Mouse (Mus musculus) adrenal gland, postnatal 10 days (tissue): Measurements from ENCODE around the gene Eif2b5. TPM values are rescaled to one million over a fixed set of nuclear protein-coding genes. Genes with fewer than 3 reads are reported as not detected.
"Not testable (repeated sequence)": the region's sequence is repeated elsewhere in the genome, so short reads cannot be mapped to it uniquely, and the experiment has no call there.

Experiments used
- DNase-seq: peaks from one replicate; pipeline ENCODE4 v3.0.0; 2021; ENCODE audit warnings: mixed read lengths
- long read RNA-seq, 2 experiments: library from polyadenylated mRNA; stranded (forward); transcript quantifications; one replicate each; pipeline ENCODE4 v2.0.0; 2021
- total RNA-seq, 2 experiments: library from RNA; stranded (reverse); gene quantifications; 2 replicates each; pipeline ENCODE4 v1.2.3; 2021

Eif2b5 gene
- 10 to 100 TPM; 56.6 to 61.4 TPM for total RNA-seq
- long read RNA-seq, experiment 1, transcript Eif2b5-201 (16 exons, 2,554 nt): major isoform, 146 of 193 reads
- long read RNA-seq, experiment 1, partial matches to known transcripts: 23 of 193 reads
- long read RNA-seq, experiment 1, other reads (novel, unspliced or antisense): 24 of 193 reads
- long read RNA-seq, experiment 2, transcript Eif2b5-201 (16 exons, 2,554 nt): major isoform, 78 of 98 reads
- long read RNA-seq, experiment 2, partial matches to known transcripts: 10 of 98 reads
- long read RNA-seq, experiment 2, other reads (novel, unspliced or antisense): 10 of 98 reads

DNA sequence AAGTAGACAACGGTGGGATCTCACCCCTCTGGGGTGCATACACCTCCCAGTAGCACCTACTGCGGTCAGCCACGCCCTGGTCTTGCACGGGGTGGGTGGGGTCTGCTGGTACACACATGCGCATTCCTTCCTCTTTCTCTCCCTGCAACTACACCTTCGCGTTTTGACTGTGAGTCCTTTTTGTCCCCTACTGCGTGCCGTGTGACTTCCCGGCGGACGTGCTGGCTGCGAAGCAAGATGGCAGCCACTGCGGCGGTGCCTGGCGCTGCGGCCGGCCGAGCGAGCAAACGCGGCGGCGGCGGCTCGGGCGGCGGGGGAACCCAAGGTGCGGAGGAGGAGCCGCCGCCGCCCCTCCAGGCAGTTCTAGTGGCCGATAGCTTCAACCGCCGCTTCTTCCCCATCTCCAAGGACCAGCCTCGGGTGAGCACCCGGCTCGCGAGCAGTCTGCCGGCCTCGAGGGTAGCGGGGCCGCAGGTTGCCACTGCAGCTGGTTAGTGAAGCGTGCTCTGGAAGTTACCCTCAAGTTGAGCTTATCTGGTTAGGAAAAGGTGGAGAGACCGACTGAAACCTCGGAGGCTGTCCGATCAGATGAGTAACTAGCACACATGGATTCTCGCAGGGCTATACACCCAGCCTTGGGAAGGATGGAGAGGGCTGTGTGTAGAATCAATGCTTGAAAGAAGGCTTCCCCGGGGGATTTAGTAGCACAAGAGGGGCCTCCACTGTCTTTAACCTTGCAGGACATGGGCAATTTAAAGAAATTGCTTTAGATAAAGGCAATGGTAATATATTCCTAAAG, at the start of gene Eif2b5:
Gene Eif2b5, plus strand, starts transcription at position 141 of the 799 bp plus-strand sequence.
- DNase-seq: peak; percentile 96

DNA sequence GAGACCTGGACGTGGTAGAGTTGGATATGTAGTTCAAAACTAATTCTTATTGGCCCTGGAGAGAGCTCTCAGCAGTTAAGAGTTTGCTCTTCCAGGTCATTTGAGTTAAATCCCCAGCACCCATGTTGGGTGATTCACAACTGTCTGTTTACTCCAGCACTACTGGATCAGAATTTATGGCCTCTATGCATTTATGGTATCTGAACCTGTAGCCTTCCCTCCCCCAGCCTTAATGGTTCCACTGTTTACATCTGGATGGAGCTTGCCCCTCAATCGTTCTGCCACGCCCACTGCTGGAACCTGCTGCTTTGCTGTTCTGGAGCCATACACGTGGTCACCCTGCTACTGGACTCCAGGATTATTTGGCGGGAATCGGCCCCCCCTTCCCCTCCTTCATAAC, 46.8 kb upstream of the Eif2b5 start:
- DNase-seq: no peak

DNA sequence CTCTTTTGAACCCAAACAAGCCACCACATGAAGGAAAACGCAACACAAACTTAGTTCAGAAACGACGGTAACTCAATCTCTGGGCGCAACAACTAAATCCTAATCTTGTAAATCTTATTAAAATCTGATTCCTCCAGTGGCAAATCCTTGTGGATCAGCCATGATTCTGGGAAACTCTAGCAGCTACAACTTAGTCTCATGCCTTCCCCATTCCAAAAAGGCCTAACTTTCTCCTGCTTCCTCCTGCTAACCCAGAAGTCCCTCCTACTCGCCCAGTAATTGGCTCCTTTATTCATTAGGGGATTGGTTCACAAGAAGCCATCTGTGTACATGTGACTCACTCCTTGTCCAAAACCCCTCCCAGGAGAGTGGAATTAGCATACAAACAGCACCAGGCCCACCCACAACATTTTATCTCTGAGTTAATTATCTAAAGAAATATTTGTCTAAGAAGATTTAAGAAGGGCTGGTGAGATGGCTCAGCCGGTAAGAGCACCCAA, 44.4 kb upstream of the Eif2b5 start:
- no peak for DNase-seq

DNA sequence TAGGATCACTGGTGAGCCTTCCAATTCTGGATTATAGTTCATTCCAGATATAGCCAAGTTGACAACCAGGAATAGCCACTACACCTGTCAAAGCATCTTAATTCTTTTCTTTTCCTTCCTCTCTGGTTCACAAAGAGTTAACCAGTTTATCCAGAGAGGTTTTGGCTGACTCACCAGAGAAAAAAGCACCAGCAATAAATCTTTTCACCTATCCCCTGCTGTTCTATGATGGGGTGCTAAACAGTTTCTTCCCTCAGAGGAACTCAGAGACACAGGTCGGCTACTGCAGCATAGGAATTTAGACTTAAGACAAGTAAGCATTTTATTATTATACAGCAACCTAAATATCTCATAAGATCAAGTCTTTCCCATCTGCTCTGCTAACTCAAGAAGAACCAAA, 42.5 kb upstream of the Eif2b5 start:
- DNase-seq: no peak

DNA sequence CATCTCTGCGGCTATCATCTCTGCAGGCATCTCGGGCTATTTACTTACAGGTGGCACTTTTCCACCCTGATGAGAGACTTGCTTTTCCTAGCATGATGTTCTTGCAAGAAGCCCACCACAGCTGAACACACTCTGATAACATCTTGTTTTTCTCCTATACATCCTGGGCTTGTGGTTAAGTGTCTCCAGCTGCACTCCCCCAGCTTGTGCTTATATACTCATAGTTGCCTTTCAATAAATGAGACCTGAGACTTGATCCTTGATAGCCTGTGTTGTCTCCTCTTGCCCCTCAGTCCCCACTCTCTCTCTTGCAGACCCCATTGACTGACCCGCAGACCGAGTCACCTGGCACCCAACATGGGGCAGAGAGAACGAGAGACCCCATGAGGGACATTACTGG, 39.9 kb upstream of the Eif2b5 start:
- not testable (repeated sequence) for DNase-seq

DNA sequence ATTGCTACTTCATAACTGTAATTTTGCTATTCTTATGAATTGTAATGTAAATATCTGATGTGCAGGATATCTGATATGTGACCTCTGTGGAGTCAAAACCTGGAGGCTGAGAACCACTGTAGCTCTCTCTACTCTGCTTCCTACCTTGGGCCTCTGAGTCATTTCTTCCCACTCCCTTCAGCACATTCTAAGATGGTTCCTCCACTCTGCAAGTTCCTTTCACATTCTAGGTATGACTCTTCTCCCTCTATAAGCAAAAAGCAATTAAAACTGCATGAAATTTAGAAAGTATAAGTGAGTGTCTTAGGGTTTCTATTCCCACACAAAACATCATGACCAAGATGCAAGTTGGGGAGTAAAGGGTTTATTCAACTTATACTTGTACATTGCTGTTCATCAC, 33.9 kb upstream of the Eif2b5 start:
- DNase-seq: no peak

DNA sequence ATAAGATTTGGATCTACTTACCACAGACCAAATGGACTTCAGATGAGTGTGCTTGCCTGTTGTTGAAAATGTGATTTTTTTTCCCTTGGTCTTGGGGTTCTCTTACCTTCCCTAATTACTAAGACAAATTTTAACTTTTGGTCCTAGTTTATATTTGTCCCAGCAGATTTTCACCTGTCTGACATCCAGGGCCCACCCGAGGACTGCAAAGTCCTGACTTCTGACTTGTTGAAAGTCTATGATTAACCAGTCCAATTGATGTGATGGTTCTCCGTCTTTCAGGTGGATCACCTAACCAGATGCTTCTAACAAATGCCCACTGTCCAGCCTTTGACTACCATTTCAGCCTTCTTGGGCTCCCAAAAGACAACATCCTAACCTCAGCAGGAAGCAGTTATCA, 27.6 kb upstream of the Eif2b5 start:
- no peak for DNase-seq

DNA sequence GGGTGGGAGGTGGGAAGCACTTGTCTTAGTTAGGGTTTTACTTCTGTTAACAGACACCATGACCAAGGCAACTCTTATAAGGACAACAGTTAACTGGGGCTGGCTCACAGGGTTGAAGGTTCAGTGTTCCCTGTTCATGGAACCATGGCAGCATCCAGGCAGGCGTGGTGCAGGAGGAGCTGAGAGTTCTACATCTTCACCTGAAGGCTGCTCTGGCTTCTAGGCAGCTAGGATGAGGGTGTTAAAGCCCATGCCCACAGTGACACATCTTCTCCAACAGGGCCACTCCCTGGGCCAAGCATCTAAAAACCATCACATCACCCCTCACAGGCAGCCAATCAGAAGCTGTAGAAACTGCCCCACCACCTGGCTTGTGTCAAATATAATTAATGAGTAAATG, 26.9 kb upstream of the Eif2b5 start:
- no peak for DNase-seq

DNA sequence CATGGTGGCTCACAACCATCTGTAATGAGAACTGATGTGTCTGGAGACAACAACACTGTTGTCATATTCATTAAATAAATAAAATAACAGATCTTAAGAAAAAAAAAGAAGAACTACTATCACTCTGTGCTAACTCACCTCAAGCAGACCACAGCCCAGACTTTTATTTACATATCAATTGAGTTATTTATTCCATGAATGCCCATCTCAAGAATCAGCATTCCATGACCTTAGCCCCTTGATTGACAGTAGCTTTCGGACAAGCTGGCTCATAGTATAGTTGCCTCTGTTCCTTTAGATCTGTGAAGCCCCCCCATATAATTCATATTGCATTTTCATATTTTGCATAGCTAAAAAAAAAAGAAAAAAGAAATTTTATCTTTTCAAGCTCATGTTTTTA, 24.9 kb upstream of the Eif2b5 start:
- no peak for DNase-seq

DNA sequence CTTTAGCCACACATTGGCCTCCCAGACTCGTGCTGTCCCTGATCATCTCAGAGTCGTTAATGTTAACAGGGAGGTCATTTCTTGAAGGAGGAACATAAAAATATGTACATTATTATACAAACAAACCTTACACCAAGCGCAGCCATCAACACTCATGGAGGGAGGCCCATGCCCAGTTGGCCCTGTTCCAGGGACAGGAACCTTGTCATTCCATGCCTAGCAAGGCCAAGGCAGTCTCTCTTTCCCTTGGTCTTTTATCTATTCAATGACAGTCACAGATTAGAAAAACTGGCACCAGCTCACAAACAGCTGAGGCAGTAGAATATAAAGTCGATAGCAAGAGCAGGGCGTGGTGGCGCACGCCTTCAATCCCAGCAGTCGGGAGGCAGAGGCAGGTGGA, 24.4 kb upstream of the Eif2b5 start:
- DNase-seq: peak; percentile 84

DNA sequence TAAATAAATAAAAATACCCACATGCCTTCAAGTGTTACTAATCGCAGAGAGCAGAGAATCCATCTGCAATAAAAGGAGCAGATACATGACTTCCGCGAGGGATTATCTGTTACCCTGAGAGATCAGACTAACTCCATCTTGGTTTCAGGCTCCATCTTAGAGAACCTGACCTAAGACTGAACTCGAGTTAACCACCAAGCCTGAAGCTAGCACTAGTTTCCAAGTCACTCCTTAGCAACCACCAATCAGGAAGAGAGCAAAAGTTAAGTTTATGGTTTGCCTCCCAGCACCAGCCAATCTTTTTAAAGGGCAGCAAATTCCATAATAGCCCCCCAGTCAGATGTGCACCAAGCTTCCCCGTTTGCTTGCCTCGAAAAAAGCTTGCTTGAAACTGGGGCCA, 23.8 kb upstream of the Eif2b5 start:
- no peak for DNase-seq

DNA sequence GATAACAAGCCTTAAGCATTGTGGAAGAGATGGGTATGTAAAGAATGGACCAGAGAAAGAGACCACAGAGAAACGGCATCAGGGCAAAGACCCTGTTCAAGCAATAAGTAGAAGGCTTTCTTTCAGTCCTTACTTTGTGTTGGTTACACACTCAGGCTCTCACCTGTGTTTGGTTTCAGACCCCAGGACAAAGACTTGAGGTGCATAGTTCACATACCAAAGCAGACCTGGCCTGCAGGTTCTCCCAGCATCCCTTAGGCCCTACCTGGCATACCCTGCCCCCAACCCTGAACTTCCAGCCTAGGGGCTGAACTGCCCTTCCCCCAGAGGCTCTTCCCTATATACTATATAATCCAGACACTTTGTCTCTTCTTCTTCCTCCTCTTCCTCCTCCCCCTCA, 23.3 kb upstream of the Eif2b5 start:
- DNase-seq: no peak

DNA sequence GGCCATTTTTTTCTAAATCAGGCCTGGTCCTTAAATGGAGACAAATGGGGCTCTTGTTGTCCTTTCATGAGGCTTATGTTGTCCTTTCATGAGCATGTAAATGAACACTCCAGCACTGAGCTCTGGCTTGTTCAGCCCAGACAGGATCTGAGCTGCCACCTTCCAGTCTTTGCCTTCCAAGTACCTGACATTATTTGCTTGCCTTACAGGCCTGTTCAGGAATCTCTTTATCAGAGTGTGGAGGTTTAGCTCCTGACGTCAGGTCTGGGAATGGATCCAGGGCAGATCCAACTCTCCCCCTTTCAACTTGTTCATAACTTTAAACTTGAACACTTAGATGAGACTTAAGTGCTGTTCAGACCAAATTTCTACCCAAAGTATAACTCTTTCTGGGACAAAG, 21.8 kb upstream of the Eif2b5 start:
- DNase-seq: peak; percentile 66

DNA sequence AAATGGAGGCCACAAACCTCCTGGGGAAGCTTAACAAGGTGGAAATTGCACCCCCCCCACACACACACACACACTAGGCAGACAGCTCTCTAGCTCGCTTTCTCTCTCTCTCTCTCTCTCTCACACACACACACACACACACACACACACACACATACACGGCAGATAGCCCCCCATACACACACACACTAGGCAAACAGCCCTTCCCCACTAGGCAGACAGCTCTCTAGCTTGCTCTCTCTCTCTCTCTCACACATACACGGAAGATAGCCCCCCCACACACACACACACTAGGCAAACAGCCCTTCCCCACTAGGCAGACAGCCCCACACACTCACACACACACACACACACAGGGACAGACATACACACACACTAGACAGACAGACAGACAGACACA, 21.3 kb upstream of the Eif2b5 start:
- DNase-seq: no peak

DNA sequence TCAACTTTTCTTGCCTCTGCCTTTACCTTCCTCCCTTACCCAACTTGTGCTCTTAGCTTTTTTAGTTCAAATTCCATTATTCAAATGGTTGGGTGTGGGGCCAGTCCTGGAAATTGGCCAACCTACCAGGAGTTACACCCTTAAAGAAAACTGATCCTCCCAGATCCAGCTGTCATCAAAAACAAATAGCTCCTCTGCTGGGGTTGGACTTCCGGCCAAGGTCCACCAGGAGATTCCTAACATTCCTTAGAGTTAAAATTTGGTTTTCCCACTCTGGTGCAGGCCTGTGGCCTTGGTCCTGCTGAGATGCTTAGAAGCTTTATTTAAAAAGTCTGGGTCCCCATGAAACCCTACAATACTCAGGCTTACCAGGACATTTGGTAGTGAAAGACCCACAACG, 20.1 kb upstream of the Eif2b5 start:
- DNase-seq: no peak

DNA sequence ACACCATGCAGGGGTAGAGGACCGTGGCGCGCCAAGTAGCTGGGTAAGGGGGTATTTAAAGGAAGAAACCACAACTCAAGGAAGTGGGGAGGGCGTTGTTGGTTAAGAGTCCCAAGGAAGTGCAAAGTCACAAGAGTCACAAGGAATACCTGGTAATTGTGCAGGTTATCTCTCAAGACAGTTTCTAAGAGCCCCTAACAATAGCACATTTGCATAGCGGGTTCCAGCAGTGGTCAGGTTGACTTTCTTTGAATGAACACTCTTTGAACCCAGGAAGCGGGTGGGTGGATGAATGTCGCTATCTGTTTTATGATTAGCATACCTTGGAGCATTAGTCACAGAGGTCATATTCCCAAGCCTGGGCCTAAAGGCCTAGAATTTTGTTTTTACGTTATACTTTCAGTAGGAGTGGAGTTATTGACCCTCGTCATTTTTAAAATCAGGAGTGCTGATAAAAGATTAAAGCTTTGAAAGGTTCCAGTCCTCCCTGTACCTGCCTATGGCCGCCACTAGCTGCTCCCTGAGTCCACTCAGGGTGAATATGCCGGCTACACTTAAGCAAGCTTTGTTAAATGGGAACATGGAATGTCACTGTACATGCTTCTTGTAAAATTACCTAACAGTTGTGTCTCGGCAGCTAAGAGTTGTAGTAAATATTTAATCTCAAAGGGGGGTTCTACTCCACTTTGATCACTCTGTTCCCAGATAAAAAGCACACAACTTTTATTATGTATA, 19.4 kb upstream of the Eif2b5 start:
- not testable (repeated sequence) for DNase-seq

DNA sequence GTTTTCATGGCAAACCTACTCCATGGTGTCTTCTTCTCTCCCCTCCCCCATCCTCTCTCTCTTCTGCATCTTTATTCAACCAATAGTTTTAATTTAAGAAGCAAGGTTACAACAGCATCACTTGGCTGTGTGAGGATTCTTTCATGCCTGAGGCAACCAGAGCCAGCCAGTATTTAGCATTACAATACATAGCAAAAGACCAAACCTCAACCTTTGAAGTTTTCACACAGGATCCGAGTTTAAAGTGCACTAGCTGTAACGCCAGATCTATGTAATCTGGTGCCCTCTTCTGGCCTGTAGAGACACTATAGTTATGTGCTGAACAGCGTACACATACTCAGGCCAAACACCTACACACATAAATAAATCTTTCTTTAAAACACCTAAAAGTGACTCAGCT, 18.5 kb upstream of the Eif2b5 start:
- DNase-seq: peak; percentile 23

DNA sequence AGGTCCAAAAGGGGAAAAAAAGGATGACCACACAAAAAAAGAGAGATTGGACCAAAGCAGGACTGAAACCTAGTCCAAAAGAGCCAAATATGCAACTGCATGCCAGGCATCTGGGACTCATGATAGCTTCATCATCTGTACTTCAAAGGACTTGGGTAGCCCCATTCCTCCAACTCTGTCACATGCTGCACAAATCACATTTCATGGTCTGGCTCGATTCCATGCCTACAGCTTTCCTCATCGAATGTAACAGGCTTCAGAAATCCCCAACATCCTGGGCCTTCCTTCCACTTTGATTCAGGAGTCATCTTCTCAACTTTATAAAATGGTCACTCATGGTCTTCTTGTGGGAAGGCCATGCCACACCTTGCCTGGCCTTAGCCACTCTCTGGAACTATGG, 16.9 kb upstream of the Eif2b5 start:
- no peak for DNase-seq

DNA sequence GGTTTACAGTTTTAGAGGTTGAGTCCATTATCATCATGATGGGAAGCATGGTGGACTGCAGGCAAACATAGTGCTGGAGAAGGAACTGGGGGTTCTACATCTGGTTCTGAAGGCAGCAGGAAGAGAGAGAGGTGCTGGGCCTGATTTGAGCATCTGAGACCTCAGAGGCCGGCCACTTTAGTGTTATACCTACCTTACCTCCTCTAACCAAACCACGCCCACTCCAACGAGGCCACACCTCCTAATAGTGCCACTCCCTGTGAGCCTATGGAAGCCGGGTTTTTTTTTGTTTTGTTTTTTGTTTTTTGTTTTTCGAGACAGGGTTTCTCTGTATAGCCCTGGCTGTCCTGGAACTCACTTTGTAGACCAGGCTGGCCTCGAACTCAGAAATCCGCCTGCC, 14.9 kb upstream of the Eif2b5 start:
- not testable (repeated sequence) for DNase-seq

DNA sequence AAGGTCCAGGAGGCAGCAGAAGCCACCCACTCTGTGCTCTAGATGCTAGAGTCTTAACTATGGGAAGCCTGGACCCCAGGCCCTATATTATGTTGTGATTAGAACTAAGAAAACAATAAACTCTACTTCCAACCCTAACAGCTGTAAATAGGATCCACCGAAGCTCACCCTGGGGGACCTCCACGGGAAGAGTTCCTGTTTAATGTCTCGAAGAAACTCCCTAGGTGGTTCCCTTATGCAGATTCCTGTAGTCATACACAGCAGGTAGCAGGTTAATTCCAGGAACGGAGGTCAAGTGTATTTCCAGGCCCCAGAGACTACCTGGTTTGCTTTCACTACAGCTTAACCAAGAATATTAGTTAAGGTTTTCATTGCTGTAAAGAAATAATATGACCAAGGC, 13.6 kb upstream of the Eif2b5 start:
- DNase-seq: no peak

DNA sequence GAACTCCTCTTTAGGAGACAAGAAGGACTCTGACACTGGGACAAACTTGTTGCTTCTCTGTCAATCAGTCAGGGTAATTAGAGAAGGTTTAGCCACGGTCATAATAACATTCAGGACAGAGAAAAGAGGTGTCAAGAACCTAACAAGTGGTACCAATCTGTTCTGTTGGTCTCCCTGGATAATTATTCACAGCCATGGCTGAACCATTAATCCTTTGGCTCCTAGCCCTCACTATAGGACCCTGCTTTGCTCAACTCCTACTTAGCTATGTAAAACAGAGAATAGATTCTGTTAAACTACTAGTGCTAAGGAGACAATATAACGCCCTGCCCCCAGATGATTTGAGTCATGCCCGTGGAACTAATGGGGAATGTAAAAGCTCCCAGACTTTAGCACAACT, 12.6 kb upstream of the Eif2b5 start:
- DNase-seq: no peak

DNA sequence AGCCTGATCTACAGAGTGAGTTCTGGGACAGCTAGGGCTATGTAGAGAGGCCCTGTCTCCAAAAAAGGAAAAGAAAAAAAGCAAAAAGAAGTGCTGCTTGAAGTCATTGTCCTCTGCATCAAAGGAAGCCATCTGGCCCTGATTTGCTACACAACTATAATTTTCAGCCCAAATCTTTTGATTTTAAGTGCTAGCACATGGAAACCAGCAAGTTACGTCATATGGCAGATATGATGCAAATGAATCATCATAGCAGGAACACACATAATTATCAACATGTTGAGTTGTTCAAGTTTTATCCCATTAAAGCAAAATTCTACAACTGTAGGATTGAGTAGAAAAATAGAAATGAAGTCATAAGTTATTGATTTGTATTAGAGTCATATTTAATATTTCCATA, 10.5 kb upstream of the Eif2b5 start:
- no peak for DNase-seq

DNA sequence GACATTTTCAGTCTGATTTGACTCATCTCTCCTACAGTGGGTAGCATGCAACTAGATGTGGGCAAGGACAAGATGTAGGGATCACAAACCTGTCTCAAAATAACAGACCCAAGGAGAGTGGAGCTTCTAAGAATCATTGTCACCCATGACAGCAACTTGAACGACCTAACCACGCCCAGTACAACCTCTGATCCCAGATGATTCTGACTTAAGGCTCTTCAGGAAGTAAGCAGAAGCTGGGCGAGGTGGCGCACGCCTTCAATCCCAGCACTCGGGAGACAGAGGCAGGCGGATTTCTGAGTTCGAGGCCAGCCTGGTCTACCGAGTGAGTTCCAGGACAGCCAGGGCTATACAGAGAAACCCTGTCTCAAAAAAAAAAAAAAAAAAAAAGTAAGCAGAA, 9.9 kb upstream of the Eif2b5 start:
- not testable (repeated sequence) for DNase-seq
